Mouse (Mus musculus) layer of hippocampus, adult 11-12 months (tissue): ENCODE measurements around the gene Lztfl1.
A peak's percentile ranks its signal among the peaks of the same experiment; 100 is the strongest.
"Not testable (repeated sequence)": the region's sequence is repeated elsewhere in the genome, so short reads cannot be mapped to it uniquely, and the experiment has no call there.

Experiments
- DNase-seq: peaks from one replicate; pipeline ENCODE4 v3.0.0; 2022; ENCODE audit warnings: low spot score

Gene Lztfl1

GRCm38 (mm10) chr9:123717186-123718008, at the start of gene Lztfl1:
Lztfl1 (minus strand) TSS chr9:123717697.
- DNase-seq = peak; percentile 98

- no peak for DNase-seq
Measured at GRCm38 (mm10) chr9:123766996-123767395, 49.5 kb upstream of the Lztfl1 start.

DNA sequence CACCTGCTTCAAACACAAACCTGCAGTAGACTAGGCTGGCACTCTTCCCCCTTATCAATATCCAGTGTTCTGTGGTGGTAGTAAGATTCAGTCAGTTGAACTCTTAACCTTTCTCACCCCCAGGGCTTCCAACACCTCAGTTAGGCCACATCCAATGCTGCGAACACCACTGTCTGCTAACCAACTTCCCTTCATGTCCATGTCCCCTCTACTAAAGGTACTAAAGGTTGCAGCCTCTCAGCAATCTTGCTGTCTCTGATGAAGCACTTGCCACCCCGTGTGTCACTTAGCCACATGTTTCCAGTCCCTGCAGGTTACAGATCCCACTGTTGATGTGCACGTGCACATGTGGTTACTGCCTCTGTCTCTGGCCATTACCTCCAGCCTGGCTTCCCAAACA, 46.3 kb upstream of the Lztfl1 start:
- no peak for DNase-seq

DNA sequence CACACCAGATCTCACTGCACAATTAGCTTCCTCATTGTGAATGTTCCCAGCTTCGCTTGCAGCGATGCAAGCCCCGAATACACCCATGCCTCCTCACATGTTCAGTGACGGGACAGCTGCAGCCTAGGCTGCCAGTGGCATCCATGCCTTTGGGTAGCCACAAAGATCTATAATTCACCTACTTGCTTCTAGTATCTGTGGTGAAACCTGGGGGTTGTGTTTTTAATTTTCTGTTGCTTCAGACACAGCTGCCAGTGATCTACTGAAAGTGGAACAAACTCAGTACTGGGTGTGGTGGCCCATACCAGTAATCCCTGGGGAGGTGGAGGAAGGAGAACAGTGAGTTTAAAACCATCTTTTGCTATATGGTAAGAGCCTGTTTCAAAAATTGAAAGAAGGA, 45.4 kb upstream of the Lztfl1 start:
- DNase-seq = no peak

- no peak for DNase-seq
Measured at GRCm38 (mm10) chr9:123760806-123761205, 43.3 kb upstream of the Lztfl1 start.

DNA sequence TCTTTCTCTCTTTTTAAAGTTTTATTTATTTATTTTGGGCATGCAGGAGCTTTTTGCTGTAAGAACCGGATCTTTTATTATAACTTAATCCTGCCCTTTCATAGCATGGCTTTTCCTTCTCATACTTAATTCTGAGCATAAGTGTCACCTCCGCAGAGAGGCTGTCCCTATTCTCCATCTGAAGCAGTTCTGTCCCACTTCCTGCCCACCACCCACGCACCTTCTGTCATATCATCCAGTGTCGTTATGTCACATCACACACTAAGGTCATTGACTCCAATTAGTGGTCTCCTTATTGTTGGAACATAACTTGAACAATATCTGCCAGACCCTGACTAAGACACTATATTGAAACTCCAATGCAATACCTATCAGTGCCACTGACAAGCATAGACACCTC, 41.1 kb upstream of the Lztfl1 start:
- DNase-seq = no peak

DNA sequence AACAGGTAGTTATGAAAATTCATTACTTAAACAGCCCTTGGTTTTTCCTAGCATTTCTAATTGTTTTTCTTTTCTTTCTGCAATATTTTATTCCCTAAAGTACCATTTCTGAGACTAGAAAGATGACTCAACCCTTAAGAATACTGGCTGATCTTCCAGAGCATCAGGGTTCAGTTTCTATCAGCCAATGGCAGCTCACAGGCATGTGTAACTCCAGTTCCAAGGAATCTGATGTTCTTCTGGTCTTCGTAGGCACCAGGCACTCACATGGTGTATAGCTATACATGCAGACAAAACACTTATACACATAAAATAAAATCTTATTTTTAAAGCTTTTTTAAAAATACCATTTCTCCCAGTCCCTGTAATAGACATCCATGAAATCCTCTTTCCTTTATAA, 40.7 kb upstream of the Lztfl1 start:
- no peak for DNase-seq

DNA sequence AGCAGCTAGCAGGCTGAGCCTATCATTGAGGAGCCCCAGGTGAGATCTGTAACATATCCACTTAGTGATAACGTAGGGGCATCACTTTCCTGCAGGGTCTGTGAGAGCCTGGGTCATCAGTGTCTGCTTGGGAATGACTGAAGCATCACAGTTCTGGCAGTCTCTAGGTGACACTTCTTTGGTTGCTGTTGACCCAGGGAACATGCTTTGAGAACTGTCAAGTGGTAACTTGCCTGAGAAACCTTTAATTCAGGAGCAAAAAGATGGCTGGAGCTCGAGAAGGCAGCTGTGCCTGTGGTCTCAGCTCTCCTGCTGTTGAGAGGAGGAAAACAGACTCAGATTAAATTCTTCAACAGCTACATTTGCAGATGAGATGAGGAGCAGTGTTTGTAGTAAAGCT, 39.8 kb upstream of the Lztfl1 start:
- no peak for DNase-seq

- DNase-seq = no peak
Measured at GRCm38 (mm10) chr9:123756752-123757151, 39.3 kb upstream of the Lztfl1 start.

DNA sequence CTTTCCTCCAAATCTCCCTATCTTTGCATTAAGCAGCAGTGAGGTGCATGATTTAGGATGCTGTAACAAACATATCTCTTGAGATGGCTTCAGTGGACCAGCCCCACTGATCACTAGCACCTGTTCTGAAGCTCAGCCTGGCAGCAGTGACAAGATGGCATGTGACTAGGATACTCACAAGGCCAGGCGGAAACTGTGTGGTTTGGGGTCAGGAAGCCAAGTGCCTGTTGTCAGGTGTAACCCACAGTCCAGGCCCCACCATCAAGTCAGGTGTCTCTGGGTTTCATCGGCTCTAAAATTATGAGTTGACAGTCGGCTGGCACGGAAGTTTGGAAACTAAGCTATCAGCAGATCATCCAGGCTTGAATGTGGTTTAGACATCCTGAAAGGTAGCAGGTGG, 36.8 kb upstream of the Lztfl1 start:
- no peak for DNase-seq

- not testable (repeated sequence) for DNase-seq
Measured at GRCm38 (mm10) chr9:123749687-123750086, 32.2 kb upstream of the Lztfl1 start.

- DNase-seq = no peak
Measured at GRCm38 (mm10) chr9:123740799-123741198, 23.3 kb upstream of the Lztfl1 start.

GRCm38 (mm10) chr9:123734133-123734532, 16.6 kb upstream of the Lztfl1 start:
- no peak for DNase-seq

- DNase-seq = no peak
Measured at GRCm38 (mm10) chr9:123731271-123731670, 13.8 kb upstream of the Lztfl1 start.

DNA sequence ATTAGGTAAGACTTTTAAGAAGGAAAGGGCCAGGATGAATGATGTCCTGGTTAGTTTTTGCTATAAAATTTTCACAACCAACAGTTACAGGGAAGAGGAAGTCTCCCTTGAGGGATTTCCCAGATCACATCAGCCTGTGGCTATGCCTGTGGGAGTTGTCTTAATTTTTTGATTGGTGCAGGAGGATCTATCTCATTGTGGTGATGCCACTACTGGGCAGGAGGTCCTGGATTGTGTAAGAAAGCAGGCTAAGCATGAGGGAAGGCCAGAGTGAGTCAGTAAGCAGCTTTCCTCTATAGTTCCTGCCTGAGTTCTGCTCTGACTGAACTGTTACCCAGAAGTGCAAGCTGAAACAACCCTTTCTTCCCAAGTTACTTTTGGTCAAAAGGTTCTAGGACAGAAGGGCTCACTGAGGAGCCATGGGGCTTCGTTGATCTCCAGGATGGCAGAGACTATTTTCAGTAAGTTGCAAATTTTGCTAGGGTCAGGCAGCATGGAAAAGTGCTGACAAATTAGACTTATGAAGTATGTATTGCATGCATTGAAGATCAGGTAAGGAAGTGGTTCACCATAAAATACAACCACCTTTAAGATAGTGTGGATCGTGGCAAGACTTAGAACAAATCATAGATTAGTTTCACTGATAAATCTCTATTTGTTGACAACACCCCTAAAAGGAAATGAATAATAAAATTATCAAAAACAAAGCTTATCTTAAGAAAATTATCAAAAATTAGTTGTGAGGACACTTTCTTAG, 5.4 kb upstream of the Lztfl1 start:
- no peak for DNase-seq

- no peak for DNase-seq
Measured at GRCm38 (mm10) chr9:123716301-123716700, 1.2 kb downstream of the Lztfl1 start.

DNA sequence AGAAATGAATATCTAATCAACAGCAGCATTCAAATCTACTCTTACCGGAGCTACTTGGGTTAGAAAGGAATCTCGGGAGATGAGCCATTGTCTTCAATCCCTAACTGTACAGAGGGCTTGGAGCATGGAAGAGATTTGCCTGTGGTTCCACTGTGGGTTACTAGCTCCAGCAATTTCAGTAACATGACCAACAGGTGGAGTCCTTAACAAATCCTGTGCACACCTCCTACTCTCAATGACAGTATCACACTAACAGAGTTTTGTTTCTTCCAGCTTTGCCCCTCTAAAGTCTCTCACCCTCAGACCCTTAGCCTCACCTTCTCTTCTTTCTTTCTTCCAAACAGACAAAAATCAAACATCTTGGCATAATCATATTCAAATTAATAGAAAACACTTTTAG, 4.4 kb downstream of the Lztfl1 start:
- no peak for DNase-seq

GRCm38 (mm10) chr9:123709226-123709625, 8.3 kb downstream of the Lztfl1 start:
- no peak for DNase-seq

- no peak for DNase-seq
Measured at GRCm38 (mm10) chr9:123701822-123702221, 15.7 kb downstream of the Lztfl1 start.

GRCm38 (mm10) chr9:123695634-123696302, 21.7 kb downstream of the Lztfl1 start:
- peak; percentile 12 for DNase-seq

DNA sequence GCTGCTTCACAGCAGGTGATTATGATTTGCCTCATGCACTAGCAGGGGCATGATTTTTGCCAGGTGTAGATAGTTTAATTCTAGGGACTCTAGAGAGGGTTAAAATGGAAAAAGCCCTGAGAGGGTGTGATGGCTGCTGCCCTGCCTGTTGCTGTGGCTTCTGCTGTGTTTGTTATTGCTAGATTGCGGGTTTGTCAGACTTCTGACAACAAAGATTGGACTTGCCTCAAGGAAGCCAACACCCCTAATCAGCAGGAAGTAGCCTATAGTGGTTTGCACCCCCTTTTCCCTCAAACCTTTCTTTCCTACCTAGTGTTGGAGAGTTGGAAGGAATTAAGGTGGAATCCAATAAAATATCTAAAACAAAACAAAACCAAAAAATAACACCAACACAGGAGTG, 29.3 kb downstream of the Lztfl1 start:
- no peak for DNase-seq

- no peak for DNase-seq
Measured at GRCm38 (mm10) chr9:123686206-123686605, 31.3 kb downstream of the Lztfl1 start.

GRCm38 (mm10) chr9:123683704-123684103, 33.8 kb downstream of the Lztfl1 start:
- DNase-seq = no peak
